Mouse (Mus musculus): ENCODE measurements around the gene Baz2b. TPM values are rescaled to one million over a fixed set of nuclear protein-coding genes. Genes with fewer than 3 reads are reported as not detected.
A peak's percentile ranks its signal among the peaks of the same experiment; 100 is the strongest.

The Baz2b gene
- polyA plus RNA-seq, 1 experiment from 2014 or later = 34.0 TPM

DNA sequence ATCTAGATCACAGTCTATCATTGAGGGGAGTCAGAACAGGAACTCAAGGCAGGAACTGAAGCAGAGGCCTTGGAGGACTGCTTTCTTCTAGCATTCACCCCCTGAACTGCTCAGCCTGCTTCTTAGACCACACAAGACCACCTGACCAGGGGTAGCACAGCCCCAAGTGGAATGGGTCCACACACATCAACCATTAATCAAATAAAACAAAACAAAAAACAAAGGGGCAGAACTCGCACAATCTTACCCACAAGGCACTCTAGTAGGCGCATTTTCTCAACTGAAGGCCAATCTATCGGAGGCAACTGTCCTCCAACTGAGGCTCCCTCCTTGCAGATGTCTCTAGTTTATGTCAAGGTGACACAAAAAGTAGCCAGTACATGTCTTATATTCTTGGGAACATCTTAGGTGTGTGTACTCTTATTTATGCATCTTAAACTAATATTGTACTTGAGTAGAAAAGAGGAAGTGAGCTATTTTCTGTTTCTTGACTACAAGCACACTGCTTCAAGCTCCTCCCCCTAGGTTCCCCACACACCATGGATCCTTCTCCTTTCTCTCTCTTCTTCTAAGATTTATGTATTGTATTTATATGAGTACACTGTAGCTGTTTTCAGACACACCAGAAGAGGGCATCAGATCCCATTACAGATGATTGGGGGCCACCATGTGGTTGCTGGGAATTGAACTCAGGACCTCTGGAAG, 189.9 kb downstream of the Baz2b start:
- H3K9ac ChIP-seq (ENCODE audit: low read length) = no peak overlapping the region
- no peak for DNase-seq (ENCODE audit: low spot score)
- H3K36me3 ChIP-seq (ENCODE audit: control insufficient read depth, insufficient read depth, low read length) = no peaks in the 10 kb centered on the region
- no peaks in the 10 kb centered on the region for H3K9me3 ChIP-seq (ENCODE audit: control insufficient read depth, low read length)
- no peak for TF ChIP-seq EP300 (optimal IDR thresholded peaks at IDR 0.05)
- no peak for TF ChIP-seq CTCF (IDR thresholded peaks at IDR 0.05; ENCODE audit: low read depth)
- H3K27me3 ChIP-seq (ENCODE audit: control insufficient read depth, insufficient read depth, low read length) = no peaks in the 10 kb centered on the region
- ATAC-seq (ENCODE audit: low FRiP score, low TSS enrichment) = no peak
- no peak overlapping the region for H3K4me3 ChIP-seq (ENCODE audit: low read depth, low read length)
- whole genome bisulfite sequencing = 98% methylated on average over 3 of the region's 3 CpGs
- no peak overlapping the region for H3K27ac ChIP-seq (replicated peaks)
- no peaks in the 10 kb centered on the region for H3K4me1 ChIP-seq (replicated peaks; ENCODE audit: control insufficient read depth, insufficient read depth)
- no peak overlapping the region for H3K4me2 ChIP-seq (replicated peaks; ENCODE audit: low read depth)

GRCm38 (mm10) chr2:60018875-60019501, 190.7 kb downstream of the Baz2b start:
- ATAC-seq (ENCODE audit: low FRiP score, low TSS enrichment) (no peak), DNase-seq (ENCODE audit: low spot score) (no peak)
- no peaks in the 10 kb centered on the region for H3K4me1 ChIP-seq (replicated peaks; ENCODE audit: control insufficient read depth, insufficient read depth)
- no peaks in the 10 kb centered on the region for H3K36me3 ChIP-seq (ENCODE audit: control insufficient read depth, insufficient read depth, low read length)
- no peak overlapping the region for H3K27ac ChIP-seq (replicated peaks)
- H3K9me3 ChIP-seq (ENCODE audit: control insufficient read depth, low read length) = no peaks in the 10 kb centered on the region
- H3K9ac ChIP-seq (ENCODE audit: low read length) = no peak overlapping the region
- no peak overlapping the region for H3K4me2 ChIP-seq (replicated peaks; ENCODE audit: low read depth)
- no peak for TF ChIP-seq CTCF (IDR thresholded peaks at IDR 0.05; ENCODE audit: low read depth)
- no peak for TF ChIP-seq EP300 (optimal IDR thresholded peaks at IDR 0.05)
- no peak overlapping the region for H3K4me3 ChIP-seq (ENCODE audit: low read depth, low read length)
- no peaks in the 10 kb centered on the region for H3K27me3 ChIP-seq (ENCODE audit: control insufficient read depth, insufficient read depth, low read length)
- WGBS = 86% methylated on average over 10 of the region's 10 CpGs

DNA sequence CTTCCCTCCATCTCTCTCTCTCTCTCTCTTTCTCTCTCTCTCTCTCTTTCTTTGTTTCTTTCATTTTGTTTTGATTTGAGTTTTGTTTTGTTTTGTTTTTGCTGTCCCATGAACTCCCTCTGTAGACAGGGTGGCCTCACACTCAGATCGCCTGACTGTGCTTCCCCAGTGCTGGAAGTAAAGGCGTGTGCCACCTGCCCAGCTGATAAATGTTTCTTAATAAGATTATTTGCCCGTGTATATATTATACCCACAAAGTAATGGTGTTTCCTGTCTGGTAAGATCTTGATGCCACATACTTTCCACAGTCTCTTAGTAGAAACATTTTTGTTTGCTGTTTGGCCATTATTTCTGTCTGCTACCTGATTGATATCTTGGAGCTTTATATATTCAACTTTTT, 198.1 kb downstream of the Baz2b start:
- H3K36me3 ChIP-seq (ENCODE audit: control insufficient read depth, insufficient read depth, low read length) = no peaks in the 10 kb centered on the region
- no peaks in the 10 kb centered on the region for H3K9me3 ChIP-seq (ENCODE audit: control insufficient read depth, low read length)
- H3K9ac ChIP-seq (ENCODE audit: low read length) = no peak overlapping the region
- DNase-seq (ENCODE audit: low spot score) (no peak), ATAC-seq (ENCODE audit: low FRiP score, low TSS enrichment) (no peak)
- 73% methylated on average over 3 of the region's 3 CpGs for WGBS
- H3K27me3 ChIP-seq (ENCODE audit: control insufficient read depth, insufficient read depth, low read length) = no peaks in the 10 kb centered on the region
- no peak overlapping the region for H3K27ac ChIP-seq (replicated peaks)
- H3K4me1 ChIP-seq (replicated peaks; ENCODE audit: control insufficient read depth, insufficient read depth) = no peaks in the 10 kb centered on the region
- TF ChIP-seq CTCF (IDR thresholded peaks at IDR 0.05; ENCODE audit: low read depth) = no peak
- no peak for TF ChIP-seq EP300 (optimal IDR thresholded peaks at IDR 0.05)
- H3K4me2 ChIP-seq (replicated peaks; ENCODE audit: low read depth) = no peak overlapping the region
- H3K4me3 ChIP-seq (ENCODE audit: low read depth, low read length) = no peak overlapping the region

DNA sequence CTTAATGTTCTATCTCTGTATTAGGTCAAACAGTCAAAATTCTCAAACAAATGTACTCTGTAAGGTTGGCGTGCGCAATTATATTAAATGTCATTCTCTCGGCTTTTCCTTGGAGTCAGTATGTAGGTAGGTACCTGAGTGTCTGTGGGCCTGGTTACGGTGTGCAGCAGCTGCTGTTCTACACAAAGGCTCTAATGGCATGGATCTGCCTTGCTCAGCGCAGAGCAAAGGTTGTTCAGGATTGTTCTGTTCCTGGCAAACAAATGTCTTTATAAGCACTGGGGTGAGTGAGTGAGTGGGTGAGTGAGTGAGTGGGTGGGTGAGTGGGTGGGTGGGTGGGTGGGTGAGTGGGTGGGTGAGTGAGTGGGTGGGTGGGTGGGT, 206.0 kb downstream of the Baz2b start:
- Histone ChIP-seq H3K27me3 (ENCODE audit: control insufficient read depth, insufficient read depth, low read length) (no peaks in the 10 kb centered on the region), H3K9me3 (ENCODE audit: control insufficient read depth, low read length) (no peaks in the 10 kb centered on the region), H3K27ac (replicated peaks) (no peak overlapping the region), H3K4me2 (replicated peaks; ENCODE audit: low read depth) (no peak overlapping the region), H3K9ac (ENCODE audit: low read length) (no peak overlapping the region), H3K4me3 (ENCODE audit: low read depth, low read length) (no peak overlapping the region), H3K36me3 (ENCODE audit: control insufficient read depth, insufficient read depth, low read length) (0 out of 2 replicates have a peak, but pooled peaks cover 4% of the 10 kb centered on the region), H3K4me1 (replicated peaks; ENCODE audit: control insufficient read depth, insufficient read depth) (no peaks in the 10 kb centered on the region)
- ATAC-seq (ENCODE audit: low FRiP score, low TSS enrichment) (peak; percentile 72), DNase-seq (ENCODE audit: low spot score) (peak; percentile 23)
- 65% methylated on average over 5 of the region's 5 CpGs for WGBS
- TF ChIP-seq CTCF (IDR thresholded peaks at IDR 0.05; ENCODE audit: low read depth) = no peak
- no peak for TF ChIP-seq EP300 (optimal IDR thresholded peaks at IDR 0.05)

DNA sequence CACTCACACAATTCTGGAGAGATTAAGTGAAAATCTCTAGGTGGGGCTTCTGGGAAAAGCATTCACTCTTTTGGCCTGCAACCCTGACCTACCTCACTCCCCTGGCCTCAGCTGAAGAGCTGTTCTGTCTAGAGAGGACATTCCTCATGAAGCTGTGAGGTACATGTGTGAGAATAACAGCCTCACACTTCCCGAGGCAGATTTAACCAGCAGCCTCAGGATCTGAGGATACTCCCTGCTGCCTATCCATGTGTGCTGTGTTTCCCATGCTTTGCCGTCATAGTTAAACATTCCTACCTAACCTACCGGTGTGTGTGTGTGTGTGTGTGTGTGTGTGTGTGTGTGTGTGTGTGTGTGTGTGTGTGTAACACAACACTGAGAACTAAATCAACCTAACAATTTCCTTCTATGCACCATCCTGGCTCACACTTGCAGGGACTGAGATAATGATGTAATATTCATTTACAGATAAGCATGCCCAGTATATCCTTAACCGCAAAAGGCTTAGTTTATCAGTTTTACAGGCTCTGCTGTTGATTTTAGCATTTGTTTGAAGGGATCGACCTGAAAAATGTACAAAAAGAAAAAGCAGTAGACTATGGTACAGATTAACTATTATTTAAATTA, 206.5 kb downstream of the Baz2b start:
- H3K27me3 ChIP-seq (ENCODE audit: control insufficient read depth, insufficient read depth, low read length) = no peaks in the 10 kb centered on the region
- no peak overlapping the region for H3K4me3 ChIP-seq (ENCODE audit: low read depth, low read length)
- H3K9ac ChIP-seq (ENCODE audit: low read length) = no peak overlapping the region
- ATAC-seq (ENCODE audit: low FRiP score, low TSS enrichment) (peak; percentile 56; the same call in 1 of the 2 replicates), DNase-seq (ENCODE audit: low spot score) (peak; percentile 31)
- TF ChIP-seq EP300 (optimal IDR thresholded peaks at IDR 0.05) (no peak), CTCF (IDR thresholded peaks at IDR 0.05; ENCODE audit: low read depth) (no peak)
- H3K27ac ChIP-seq (replicated peaks) = no peak overlapping the region
- 57% methylated on average over 5 of the region's 5 CpGs for WGBS
- H3K9me3 ChIP-seq (ENCODE audit: control insufficient read depth, low read length) = no peaks in the 10 kb centered on the region
- H3K4me2 ChIP-seq (replicated peaks; ENCODE audit: low read depth) = no peak overlapping the region
- H3K4me1 ChIP-seq (replicated peaks; ENCODE audit: control insufficient read depth, insufficient read depth) = no peaks in the 10 kb centered on the region
- H3K36me3 ChIP-seq (ENCODE audit: control insufficient read depth, insufficient read depth, low read length) = 0 out of 2 replicates have a peak, but pooled peaks cover 4% of the 10 kb centered on the region

DNA sequence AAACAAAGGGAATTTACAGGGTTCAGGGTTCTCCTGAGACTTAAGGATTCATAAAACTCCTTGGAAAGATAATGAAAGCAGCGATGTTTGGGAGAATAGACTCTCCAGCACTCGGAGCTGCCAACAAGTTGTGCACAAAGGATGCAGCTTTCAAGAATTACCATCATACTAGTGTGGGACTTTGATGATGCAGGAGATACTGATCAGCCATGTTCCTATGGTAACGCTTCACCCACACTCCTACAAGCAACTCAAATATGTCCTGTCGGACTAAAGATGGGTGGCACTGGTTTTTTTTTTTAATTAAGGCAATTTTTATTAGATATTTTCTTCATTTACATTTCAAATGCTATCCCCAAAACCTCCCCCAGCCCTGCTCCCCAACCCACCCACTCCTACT, 209.4 kb downstream of the Baz2b start:
- no peak for TF ChIP-seq CTCF (IDR thresholded peaks at IDR 0.05; ENCODE audit: low read depth)
- no peak for TF ChIP-seq EP300 (optimal IDR thresholded peaks at IDR 0.05)
- no peak overlapping the region for H3K4me3 ChIP-seq (ENCODE audit: low read depth, low read length)
- H3K36me3 ChIP-seq (ENCODE audit: control insufficient read depth, insufficient read depth, low read length) = no peaks in the 10 kb centered on the region
- no peaks in the 10 kb centered on the region for H3K4me1 ChIP-seq (replicated peaks; ENCODE audit: control insufficient read depth, insufficient read depth)
- 95% methylated on average over 4 of the region's 4 CpGs for WGBS
- H3K9ac ChIP-seq (ENCODE audit: low read length) = no peak overlapping the region
- no peak overlapping the region for H3K27ac ChIP-seq (replicated peaks)
- no peaks in the 10 kb centered on the region for H3K9me3 ChIP-seq (ENCODE audit: control insufficient read depth, low read length)
- no peak overlapping the region for H3K4me2 ChIP-seq (replicated peaks; ENCODE audit: low read depth)
- ATAC-seq (ENCODE audit: low FRiP score, low TSS enrichment) (no peak), DNase-seq (ENCODE audit: low spot score) (no peak)
- H3K27me3 ChIP-seq (ENCODE audit: control insufficient read depth, insufficient read depth, low read length) = no peaks in the 10 kb centered on the region
